Mouse (Mus musculus) forelimb bud, embryonic 11.5 days (tissue): ENCODE measurements around the gene Gm10142.
A peak's percentile ranks its signal among the peaks of the same experiment; 100 is the strongest.
"Not testable (repeated sequence)": the region's sequence is repeated elsewhere in the genome, so short reads cannot be mapped to it uniquely, and the experiment has no call there.

ENCODE experiments used
- DNase-seq: peaks from one replicate; pipeline ENCODE4 v3.0.0-alpha.2; 2012; ENCODE audit warnings: low read depth, low spot score

The Gm10142 gene

GRCm38 (mm10) chr10:77715507-77715906 lies at the start of gene Gm10142:
Gene Gm10142 (plus strand): TSS chr10:77715807.
- DNase-seq = no peak

GRCm38 (mm10) chr10:77666342-77666741 lies 49.3 kb upstream of the Gm10142 start:
- DNase-seq = no peak

- no peak for DNase-seq
These were observed 48.2 kb upstream of the Gm10142 start for GRCm38 (mm10) chr10:77667402-77667801.

- DNase-seq = no peak
These were observed 44.9 kb upstream of the Gm10142 start for GRCm38 (mm10) chr10:77670710-77671109.

- DNase-seq = no peak
These were observed 44.1 kb upstream of the Gm10142 start for GRCm38 (mm10) chr10:77671519-77671918.

GRCm38 (mm10) chr10:77673765-77674164 lies 41.8 kb upstream of the Gm10142 start:
- DNase-seq = no peak

GRCm38 (mm10) chr10:77677562-77677961 lies 38.0 kb upstream of the Gm10142 start:
- no peak for DNase-seq

- no peak for DNase-seq
These were observed 32.6 kb upstream of the Gm10142 start for GRCm38 (mm10) chr10:77682994-77683393.

GRCm38 (mm10) chr10:77684181-77684580 lies 31.4 kb upstream of the Gm10142 start:
- DNase-seq = peak; percentile 71

- no peak for DNase-seq
These were observed 29.5 kb upstream of the Gm10142 start, which contains the start of gene Tspear for GRCm38 (mm10) chr10:77685895-77686664. Gene Tspear (plus strand): TSS chr10:77686569.

GRCm38 (mm10) chr10:77687021-77687420 lies 28.6 kb upstream of the Gm10142 start:
- DNase-seq = no peak

GRCm38 (mm10) chr10:77690356-77690807 lies 25.2 kb upstream of the Gm10142 start, which contains the start of gene Gm19402:
Gene Gm19402 (minus strand): TSS chr10:77690757.
- not testable (repeated sequence) for DNase-seq

- no peak for DNase-seq
These were observed 18.5 kb upstream of the Gm10142 start, which contains the start of gene Gm9508 for GRCm38 (mm10) chr10:77697133-77697532. Gene Gm9508 (minus strand): TSS chr10:77697233.

- DNase-seq = no peak
These were observed 9.3 kb upstream of the Gm10142 start, which contains the start of gene Gm10272 for GRCm38 (mm10) chr10:77706326-77706725. Gene Gm10272 (plus strand): TSS chr10:77706626.

GRCm38 (mm10) chr10:77709831-77710230 lies 5.8 kb upstream of the Gm10142 start:
- DNase-seq = no peak

GRCm38 (mm10) chr10:77711157-77711556 lies 4.5 kb upstream of the Gm10142 start, which contains the start of gene Gm10024:
Gene Gm10024 (plus strand): TSS chr10:77711457.
- DNase-seq = not testable (repeated sequence)

- no peak for DNase-seq
These were observed 1.9 kb upstream of the Gm10142 start for GRCm38 (mm10) chr10:77713734-77714133.

- DNase-seq = not testable (repeated sequence)
These were observed 4.7 kb downstream of the Gm10142 start, which contains the start of gene Krtap12-1 for GRCm38 (mm10) chr10:77720299-77720698. Gene Krtap12-1 (plus strand): TSS chr10:77720599.

- DNase-seq = no peak
These were observed 9.2 kb downstream of the Gm10142 start for GRCm38 (mm10) chr10:77724855-77725254.

GRCm38 (mm10) chr10:77726186-77726585 lies 10.6 kb downstream of the Gm10142 start, which contains the start of gene Gm10100:
Gene Gm10100 (plus strand): TSS chr10:77726486.
- DNase-seq = no peak

GRCm38 (mm10) chr10:77728280-77728679 lies 12.7 kb downstream of the Gm10142 start:
- DNase-seq = no peak

- DNase-seq = no peak
These were observed 13.6 kb downstream of the Gm10142 start for GRCm38 (mm10) chr10:77729241-77729640.

GRCm38 (mm10) chr10:77735928-77736327 lies 20.3 kb downstream of the Gm10142 start:
- DNase-seq = no peak
